Mouse (Mus musculus) forebrain, embryonic 10.5 days (tissue): Measurements from ENCODE around the gene Ruvbl1. TPM values are rescaled to one million over a fixed set of nuclear protein-coding genes. Genes with fewer than 3 reads are reported as not detected.

ENCODE experiments used
- DNase-seq: peaks from one replicate; pipeline ENCODE4 v3.0.0-alpha.2; 2017; ENCODE audit warnings: low spot score; ENCODE audit errors: extremely low spot score
- H3K27ac ChIP-seq: fragments of 300-500 bp; sonication (generic); 2 replicates; pipeline ENCODE4 v1.5.1; 2016; ENCODE audit warnings: mild to moderate bottlenecking
- H3K27me3 ChIP-seq: fragments of 300-500 bp; sonication (generic); 2 replicates; pipeline ENCODE4 v1.6.1; 2016; ENCODE audit warnings: mild to moderate bottlenecking; ENCODE audit not compliant: poor library complexity, severe bottlenecking
- H3K36me3 ChIP-seq: fragments of 300-500 bp; sonication (generic); replicated peaks from 2 replicates; pipeline ENCODE4 v1.6.1; 2016; ENCODE audit warnings: mild to moderate bottlenecking, moderate library complexity
- H3K4me1 ChIP-seq: fragments of 300-500 bp; sonication (generic); 2 replicates; pipeline ENCODE4 v1.6.1; 2016
- H3K4me3 ChIP-seq: fragments of 300-500 bp; sonication (generic); 2 replicates; pipeline ENCODE4 v1.5.1; 2016; ENCODE audit warnings: mild to moderate bottlenecking, moderate library complexity
- H3K9me3 ChIP-seq: fragments of 300-500 bp; sonication (generic); 2 replicates; pipeline ENCODE4 v1.6.1; 2016; ENCODE audit warnings: mild to moderate bottlenecking, moderate library complexity
- WGBS: fragments of 180-500 bp; shearing (Covaris S2); methylation state at CpG from one replicate; pipeline ENCODE4 v1.1.7; 2016; 5-methylcytosine and 5-hydroxymethylcytosine counted together
- polyA plus RNA-seq: library from polyadenylated mRNA; unstranded; fragments of >200 nt; fragmentation: Nextera tagmentation; extraction: Ambion mirVana; gene quantifications from 2 replicates; pipeline ENCODE4 v1.2.1, GENCODE M21; 2016

The Ruvbl1 gene
- polyA plus RNA-seq, 1 experiment from 2014 or later: 221 TPM

DNA sequence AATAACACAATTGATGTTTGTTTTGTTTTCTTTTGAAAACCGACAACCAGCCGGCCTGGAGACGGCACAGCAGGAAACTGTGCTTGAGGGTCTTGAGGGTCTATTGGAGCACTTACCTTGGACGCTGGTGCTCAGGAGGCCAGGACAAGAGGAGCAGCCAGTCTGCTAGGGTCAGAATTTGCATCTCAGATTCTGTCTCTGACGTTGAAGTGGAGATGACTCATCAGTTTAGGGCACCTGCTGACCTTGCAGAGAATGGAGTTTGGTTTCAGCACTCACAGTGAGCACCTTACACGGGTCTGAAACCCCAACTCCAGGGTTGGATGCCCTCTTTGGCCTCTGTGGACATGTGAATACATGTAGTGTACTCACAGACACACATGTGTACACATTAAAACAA is 4.7 kb downstream of the Ruvbl1 start:
- no peak overlapping the region for H3K27ac ChIP-seq
- H3K4me1 ChIP-seq: peaks cover 13% of the 10 kb centered on the region
- no peaks in the 10 kb centered on the region for H3K9me3 ChIP-seq
- H3K4me3 ChIP-seq: no peak overlapping the region
- WGBS: 81% methylated on average over 6 of the region's 6 CpGs
- no peaks in the 10 kb centered on the region for H3K27me3 ChIP-seq
- H3K36me3 ChIP-seq: peaks cover 79% of the 10 kb centered on the region
- no peak for DNase-seq

DNA sequence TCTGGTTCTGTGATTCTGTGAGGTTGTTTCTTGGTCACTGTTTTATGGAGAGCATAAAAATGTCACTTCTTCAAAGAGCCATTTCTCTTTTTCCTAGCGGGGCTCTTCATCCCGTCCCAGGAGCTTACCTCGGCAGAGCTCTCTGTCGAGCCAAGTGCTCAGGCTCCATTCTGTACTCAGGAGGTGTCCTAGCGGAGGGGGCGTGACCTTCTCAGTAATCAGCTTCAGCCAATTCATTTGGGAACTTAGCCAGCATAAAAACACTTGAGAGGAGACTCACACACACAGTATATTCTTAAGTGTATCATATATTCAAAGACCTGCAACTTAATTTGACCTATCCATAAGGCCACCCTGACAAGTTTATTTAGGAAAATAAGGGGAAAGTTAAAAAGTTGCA is 15.2 kb downstream of the Ruvbl1 start:
- H3K4me1 ChIP-seq: no peaks in the 10 kb centered on the region
- 80% methylated on average over 6 of the region's 6 CpGs for WGBS
- DNase-seq: no peak
- no peak overlapping the region for H3K27ac ChIP-seq
- H3K4me3 ChIP-seq: no peak overlapping the region
- H3K36me3 ChIP-seq: peaks cover 99% of the 10 kb centered on the region
- no peaks in the 10 kb centered on the region for H3K9me3 ChIP-seq
- no peaks in the 10 kb centered on the region for H3K27me3 ChIP-seq

DNA sequence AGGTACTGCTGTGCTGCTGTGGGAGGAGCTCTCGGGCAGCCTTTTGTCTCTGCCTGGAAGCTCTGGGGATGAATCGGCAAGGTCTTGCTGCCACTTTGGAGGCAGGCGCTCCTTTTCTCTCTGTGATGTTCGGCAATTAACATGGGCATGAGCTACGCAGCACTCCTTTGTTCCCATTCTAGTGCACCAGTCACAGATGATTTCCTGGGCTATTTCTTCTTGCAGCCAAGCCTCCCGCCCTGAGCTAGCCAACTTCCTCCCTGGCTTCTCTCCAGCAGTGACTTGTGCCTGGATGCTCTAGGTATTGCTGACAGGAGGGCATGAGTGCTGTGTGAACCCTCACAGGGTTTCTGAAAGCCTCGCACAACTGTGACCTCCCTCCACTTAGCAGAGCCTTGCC is 17.9 kb downstream of the Ruvbl1 start:
- 84% methylated on average over 7 of the region's 7 CpGs for WGBS
- no peaks in the 10 kb centered on the region for H3K9me3 ChIP-seq
- no peaks in the 10 kb centered on the region for H3K4me1 ChIP-seq
- no peak overlapping the region for H3K27ac ChIP-seq
- no peak for DNase-seq
- H3K4me3 ChIP-seq: no peak overlapping the region
- no peaks in the 10 kb centered on the region for H3K27me3 ChIP-seq
- H3K36me3 ChIP-seq: peaks cover 100% of the 10 kb centered on the region

DNA sequence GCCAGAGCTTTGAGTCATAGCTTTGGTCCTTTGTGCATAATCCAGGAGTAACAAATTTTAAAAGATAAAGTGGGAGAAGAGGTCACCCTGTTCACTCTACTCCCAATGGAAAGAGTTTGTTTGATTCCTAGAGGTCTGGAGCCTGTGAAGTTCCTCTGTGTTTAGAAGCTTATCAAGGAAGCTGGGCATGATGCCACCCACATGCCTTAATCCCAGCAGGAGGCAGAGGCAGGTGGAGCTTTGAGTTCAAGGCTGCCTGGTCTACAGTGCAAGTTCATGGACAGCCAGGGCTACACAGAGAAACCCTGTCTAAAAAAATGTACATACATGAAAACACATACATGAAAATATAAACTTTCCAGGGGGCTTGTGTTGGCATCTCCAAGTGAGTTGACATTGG is 18.7 kb downstream of the Ruvbl1 start:
- Histone ChIP-seq H3K27ac (no peak overlapping the region), H3K36me3 (peaks cover 100% of the 10 kb centered on the region), H3K4me3 (no peak overlapping the region), H3K9me3 (no peaks in the 10 kb centered on the region), H3K27me3 (no peaks in the 10 kb centered on the region), H3K4me1 (no peaks in the 10 kb centered on the region)
- no peak for DNase-seq

DNA sequence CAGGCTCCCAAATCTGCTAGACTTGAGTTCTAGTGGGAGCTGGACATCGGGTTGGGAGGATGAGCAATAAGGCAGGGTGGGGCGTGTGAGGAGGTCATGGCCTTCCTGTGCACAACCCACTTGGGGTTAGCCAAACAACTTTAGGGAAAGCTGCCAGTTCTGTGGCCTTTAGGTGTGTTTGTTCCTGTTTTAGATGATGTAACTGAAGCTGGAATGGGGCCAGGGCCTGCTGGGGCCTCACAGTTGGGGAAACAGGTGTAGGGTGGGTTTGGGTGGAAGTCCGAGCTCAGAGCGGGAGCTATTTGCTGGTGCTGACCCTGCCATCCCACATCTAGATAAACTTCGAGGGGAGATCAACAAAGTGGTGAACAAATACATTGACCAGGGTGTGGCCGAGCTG is 20.2 kb downstream of the Ruvbl1 start:
- DNase-seq: no peak
- H3K4me3 ChIP-seq: no peak overlapping the region
- H3K27me3 ChIP-seq: no peaks in the 10 kb centered on the region
- H3K36me3 ChIP-seq: peaks cover 96% of the 10 kb centered on the region
- 95% methylated on average over 6 of the region's 6 CpGs for WGBS
- no peak overlapping the region for H3K27ac ChIP-seq
- no peaks in the 10 kb centered on the region for H3K9me3 ChIP-seq
- H3K4me1 ChIP-seq: no peaks in the 10 kb centered on the region

DNA sequence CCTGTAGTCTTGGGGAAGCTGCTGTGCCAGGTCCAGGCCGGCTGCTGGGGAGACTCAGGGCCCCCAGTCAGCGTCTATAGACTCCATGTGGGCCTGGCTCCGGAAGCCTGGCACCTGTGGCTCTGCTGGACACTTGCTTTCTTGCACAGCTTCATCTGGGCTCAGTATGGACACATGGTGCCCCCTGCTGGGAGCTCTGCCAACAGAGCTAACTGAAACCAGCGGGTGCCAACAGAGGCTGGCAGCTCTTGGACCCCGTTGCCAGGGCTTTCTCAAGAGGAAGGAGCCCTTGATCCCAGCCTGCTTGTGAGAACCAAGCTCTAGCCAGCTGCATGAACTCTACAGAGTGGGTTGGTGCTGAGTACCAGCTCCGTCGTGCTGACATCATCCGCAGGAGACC is 21.7 kb downstream of the Ruvbl1 start:
- H3K36me3 ChIP-seq: peaks cover 96% of the 10 kb centered on the region

DNA sequence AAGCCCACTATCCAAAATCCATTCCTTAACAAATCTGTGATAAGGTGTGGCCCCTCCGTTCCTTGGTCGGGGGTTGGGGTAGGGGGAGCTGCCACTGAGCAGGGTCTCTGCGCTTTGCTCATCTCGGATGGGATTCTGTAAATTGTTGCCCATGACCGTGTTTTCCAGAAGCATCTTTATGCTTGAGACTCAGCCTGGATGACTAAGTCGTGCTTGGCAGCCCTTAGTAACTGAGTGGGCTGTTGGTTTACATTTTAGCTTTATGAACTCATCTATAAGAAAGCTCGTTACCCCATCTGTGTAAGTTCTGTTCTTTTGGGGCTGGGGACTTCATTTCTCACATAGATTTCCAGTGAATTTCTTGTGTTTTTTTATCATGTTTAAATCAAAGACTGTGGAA is 23.8 kb downstream of the Ruvbl1 start:
- peaks cover 96% of the 10 kb centered on the region for H3K36me3 ChIP-seq
- no peak for DNase-seq
- H3K9me3 ChIP-seq: no peaks in the 10 kb centered on the region
- 94% methylated on average over 7 of the region's 7 CpGs for WGBS
- no peaks in the 10 kb centered on the region for H3K4me1 ChIP-seq
- no peak overlapping the region for H3K27ac ChIP-seq
- H3K27me3 ChIP-seq: no peaks in the 10 kb centered on the region
- no peak overlapping the region for H3K4me3 ChIP-seq

More for the DNA sequence above, 21.7 kb downstream of the Ruvbl1 start:
- no peak overlapping the region for H3K4me3 ChIP-seq
- H3K4me1 ChIP-seq: no peaks in the 10 kb centered on the region
- H3K27ac ChIP-seq: no peak overlapping the region
- WGBS: 94% methylated on average over 8 of the region's 8 CpGs
- no peak for DNase-seq
- H3K9me3 ChIP-seq: no peaks in the 10 kb centered on the region
- H3K27me3 ChIP-seq: no peaks in the 10 kb centered on the region

DNA sequence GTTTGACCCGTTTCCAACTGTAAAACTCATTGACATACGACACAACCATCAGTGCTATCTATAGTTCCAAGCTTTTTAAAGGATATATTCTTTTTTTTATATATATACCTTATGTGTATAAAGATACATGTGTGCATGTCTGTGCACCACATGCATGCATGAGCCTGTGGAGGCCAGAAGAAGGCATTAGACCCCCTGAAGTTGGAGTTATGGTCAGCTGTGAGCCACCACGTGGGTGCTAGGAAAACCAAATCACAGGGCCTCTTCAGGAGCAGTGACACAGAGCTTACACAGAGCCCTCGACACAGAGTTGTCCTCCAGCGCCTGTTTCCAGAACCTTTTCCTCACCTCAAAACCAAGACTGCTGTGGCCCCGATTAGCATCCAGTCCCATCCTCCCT is 24.6 kb downstream of the Ruvbl1 start:
- H3K36me3 ChIP-seq: peaks cover 92% of the 10 kb centered on the region
- no peaks in the 10 kb centered on the region for H3K27me3 ChIP-seq
- no peaks in the 10 kb centered on the region for H3K4me1 ChIP-seq
- WGBS: 91% methylated on average over 6 of the region's 6 CpGs
- no peak overlapping the region for H3K27ac ChIP-seq
- no peaks in the 10 kb centered on the region for H3K9me3 ChIP-seq
- no peak overlapping the region for H3K4me3 ChIP-seq
- no peak for DNase-seq

DNA sequence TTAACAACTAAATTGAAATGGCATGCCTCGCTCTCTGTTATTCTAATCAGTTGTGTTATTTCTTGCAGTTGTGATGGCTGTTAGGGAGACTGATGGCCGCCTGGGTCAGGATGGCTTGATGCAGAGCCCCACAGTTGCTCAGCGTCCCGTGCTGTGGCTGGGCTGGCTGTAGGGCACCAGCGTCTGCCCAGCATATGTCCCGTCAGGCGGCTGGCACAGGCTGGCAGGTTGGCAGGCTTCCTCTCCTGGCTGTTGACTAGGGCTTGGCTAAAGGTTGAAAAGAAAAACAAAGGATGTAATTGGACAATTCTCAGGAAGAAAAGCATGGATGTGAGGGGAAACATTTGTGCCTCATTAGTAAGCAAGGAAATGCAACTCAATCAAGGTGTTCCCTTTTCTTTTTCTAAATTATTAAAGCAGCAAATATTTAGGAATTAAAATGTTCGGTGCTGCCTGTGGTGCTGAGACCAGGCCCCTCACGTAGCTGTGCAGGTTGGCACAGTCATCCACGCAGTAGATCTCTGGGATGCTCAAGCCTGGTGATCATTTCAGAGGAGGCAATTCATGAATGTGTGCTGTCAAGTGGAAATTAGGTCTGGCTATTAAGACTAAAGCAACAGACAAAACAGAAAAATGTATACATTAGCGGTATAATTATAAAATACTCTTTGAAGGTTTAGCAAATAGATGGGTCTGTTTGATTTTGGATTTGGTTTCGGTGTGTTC is 25.6 kb downstream of the Ruvbl1 start:
- no peak overlapping the region for H3K4me3 ChIP-seq
- peaks cover 87% of the 10 kb centered on the region for H3K36me3 ChIP-seq
- no peak overlapping the region for H3K27ac ChIP-seq
- no peaks in the 10 kb centered on the region for H3K9me3 ChIP-seq
- 95% methylated on average over 12 of the region's 12 CpGs for WGBS
- H3K4me1 ChIP-seq: no peaks in the 10 kb centered on the region
- no peak for DNase-seq
- no peaks in the 10 kb centered on the region for H3K27me3 ChIP-seq

DNA sequence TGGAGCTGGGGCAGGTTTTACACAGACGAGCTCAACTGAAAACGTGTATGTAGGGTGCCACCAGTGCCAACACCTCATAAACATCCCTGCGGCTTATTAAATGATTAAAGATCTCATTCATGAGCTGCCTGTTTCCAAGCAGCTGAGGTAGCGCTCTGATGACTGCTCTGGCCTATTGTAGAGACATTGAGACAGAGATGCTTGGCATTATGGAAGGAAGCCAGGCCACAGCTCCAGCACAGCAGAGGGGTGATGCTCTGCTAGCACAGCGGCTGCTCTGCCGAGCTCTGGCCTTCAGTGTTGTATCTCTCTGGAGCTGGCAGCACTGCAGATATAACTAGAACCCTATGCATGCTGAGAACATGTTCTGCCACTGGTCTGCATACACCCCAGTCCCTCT is 28.5 kb downstream of the Ruvbl1 start:
- no peaks in the 10 kb centered on the region for H3K4me1 ChIP-seq
- H3K27me3 ChIP-seq: peaks cover 3% of the 10 kb centered on the region; the same call in 1 of the 2 replicates
- 92% methylated on average over 6 of the region's 6 CpGs for WGBS
- H3K4me3 ChIP-seq: no peak overlapping the region
- H3K9me3 ChIP-seq: no peaks in the 10 kb centered on the region
- no peak overlapping the region for H3K27ac ChIP-seq
- DNase-seq: no peak
- peaks cover 87% of the 10 kb centered on the region for H3K36me3 ChIP-seq

DNA sequence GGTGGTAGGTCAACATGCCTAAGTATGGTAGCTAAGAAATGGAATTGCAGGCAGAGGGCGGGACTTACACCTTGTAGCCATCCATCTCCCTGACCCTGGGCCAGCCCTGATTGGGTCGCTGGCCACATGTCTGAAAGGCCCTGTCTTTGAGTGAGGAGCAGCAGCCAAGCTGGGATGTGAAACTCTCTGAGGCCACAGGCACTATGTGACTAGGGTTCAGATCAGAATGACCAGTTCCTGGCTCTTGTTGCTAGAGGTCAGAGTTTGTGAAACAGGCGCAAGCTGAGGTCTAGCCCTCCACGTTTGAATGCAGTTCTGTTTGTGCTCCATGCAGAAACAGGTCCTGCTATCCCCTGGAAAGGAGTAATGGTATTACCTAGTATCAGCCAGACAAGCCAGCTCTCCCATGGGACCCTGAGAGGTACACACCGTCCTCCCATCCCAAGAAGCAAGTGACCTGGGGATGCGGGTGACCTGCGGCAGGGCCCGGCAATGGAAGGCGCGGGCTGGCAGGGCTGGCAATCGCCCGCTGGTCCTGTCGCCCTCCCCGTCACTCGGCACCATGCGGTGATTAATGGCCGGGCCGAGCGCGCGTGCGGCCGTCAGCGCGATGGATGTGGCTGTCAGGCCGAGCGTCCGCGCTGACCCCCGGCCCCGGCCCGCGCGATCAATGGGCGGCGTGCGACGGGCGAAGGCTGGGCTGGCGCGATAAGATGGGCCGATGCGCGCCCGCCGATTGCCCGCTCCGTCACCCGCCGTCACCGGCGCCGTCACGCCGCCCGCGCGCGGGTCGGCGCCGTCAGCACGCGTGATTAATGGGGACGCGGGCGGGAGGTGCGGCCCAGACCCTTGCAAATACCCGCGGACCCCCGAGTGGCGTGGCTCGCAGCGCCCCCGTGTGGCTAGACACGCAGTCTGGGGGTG is 34.5 kb downstream of the Ruvbl1 start:
- Histone ChIP-seq H3K27ac (peak overlapping the region; percentile 76), H3K27me3 (peaks cover 15% of the 10 kb centered on the region), H3K4me1 (peaks cover 13% of the 10 kb centered on the region), H3K36me3 (peaks cover 65% of the 10 kb centered on the region), H3K4me3 (peak overlapping the region; percentile 66), H3K9me3 (no peaks in the 10 kb centered on the region)
- WGBS: 3% methylated on average over 76 of the region's 76 CpGs
- DNase-seq: peak; percentile 73

DNA sequence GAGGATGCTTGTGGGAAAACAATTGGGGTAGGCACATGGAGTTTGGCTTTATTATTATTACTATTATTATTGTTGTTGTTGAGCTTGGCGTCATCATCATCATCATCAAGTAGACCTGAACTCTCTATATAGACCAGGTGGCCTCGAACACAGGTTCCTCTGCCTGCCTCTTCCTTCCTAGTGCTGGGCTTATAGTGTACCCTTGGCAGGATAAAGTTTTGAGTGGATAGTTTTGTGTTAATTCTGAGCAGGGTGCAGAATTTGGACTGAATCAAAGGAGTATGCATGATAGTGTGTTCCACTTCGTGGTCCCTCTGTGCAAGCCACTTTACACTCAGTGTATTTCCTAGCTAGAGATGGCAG is 35.2 kb downstream of the Ruvbl1 start:
- no peaks in the 10 kb centered on the region for H3K9me3 ChIP-seq
- H3K27ac ChIP-seq: peak overlapping the region; percentile 76; the same call in 1 of the 2 replicates
- peaks cover 15% of the 10 kb centered on the region for H3K27me3 ChIP-seq
- peak overlapping the region; percentile 66 for H3K4me3 ChIP-seq
- WGBS: 6% methylated on average over 3 of the region's 3 CpGs
- peaks cover 71% of the 10 kb centered on the region for H3K36me3 ChIP-seq
- H3K4me1 ChIP-seq: peaks cover 13% of the 10 kb centered on the region
- no peak for DNase-seq
